Mouse (Mus musculus): ENCODE measurements around the gene Cbln1.

Cbln1 gene

DNA sequence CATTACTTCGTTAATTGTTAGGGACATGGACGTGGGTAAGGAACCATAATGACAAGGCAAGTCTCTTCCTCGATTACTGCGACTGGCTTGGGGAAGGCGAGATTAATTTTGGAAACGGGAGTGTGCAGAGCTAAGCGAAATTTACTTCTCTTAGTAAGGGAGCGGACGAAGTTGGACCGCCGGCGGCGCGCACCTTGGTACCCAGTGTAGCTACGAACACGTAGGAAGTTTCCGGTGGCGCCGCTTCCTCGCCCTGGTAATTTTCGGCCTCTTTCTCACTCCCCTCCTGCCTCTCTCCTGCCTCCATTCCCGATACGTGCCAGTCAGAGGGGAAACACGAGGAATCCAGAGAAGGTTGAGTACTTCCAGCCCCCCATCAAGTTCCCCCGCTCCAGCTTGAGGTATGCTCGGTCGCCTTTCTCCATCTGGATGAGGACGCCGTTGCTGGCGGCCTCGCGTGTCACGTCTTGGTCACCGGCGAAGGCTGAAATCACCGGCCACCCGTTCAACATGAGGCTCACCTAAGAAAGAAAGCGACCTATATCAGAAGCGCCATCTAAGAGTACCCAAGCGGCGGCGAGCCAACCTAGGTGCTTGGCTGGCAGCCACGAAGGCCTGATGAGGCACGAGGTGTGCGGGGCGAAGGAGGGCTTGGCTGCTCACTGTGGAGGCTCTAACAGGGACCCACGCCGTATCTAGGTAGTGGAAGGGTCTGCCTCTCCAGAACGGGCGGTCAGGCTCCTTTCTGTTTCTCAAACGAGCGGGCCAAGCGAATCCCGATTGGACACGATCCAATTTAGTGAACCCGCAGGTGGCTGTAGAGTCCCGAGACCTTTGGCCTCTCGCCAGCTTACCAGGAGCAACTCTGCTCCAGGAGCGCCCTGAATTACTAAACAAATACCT lies 2.2 kb downstream of the Cbln1 start:
- no peak for DNase-seq (ENCODE audit: low spot score)

DNA sequence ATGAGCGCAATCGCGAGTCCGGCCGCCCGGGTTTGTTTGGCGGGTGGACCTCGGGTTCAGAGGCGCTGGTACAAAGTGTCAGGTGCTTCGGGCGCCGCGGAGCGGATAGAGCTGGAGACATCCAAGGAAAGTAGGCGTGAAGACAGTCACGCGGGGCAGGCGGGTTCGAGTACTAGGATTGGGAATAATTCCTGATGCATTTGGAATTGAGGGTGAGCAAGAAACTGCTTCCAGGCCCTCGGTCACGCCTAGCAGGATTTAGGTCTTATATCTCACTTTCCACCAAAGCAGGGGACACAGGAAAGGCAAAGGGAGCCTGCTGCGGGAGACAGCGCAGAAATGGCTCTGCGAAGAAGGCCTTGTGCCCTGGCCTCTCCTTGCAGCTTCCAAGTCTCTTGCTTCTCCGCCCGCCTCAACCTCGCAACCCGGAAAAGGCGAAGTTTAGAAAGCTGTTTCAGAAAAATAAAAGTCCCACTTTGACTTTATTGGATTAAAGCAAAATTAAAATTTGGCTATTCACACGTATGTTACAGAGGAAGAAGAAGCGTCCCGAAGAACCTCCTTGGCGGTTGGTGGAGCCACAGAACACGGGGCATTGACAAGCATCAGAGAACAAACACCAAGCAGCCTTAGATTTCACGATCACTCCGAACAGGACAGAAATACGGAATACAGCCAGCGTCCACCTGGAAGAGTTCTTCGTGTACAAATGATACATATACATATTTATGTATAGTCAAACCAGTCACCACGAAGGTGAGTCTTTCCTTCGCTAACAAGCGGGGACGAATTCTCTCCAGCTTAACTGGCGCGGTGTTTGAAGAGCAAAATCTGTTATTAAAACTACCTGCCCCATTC lies 3.2 kb downstream of the Cbln1 start:
- no peak for DNase-seq (ENCODE audit: low spot score)

DNA sequence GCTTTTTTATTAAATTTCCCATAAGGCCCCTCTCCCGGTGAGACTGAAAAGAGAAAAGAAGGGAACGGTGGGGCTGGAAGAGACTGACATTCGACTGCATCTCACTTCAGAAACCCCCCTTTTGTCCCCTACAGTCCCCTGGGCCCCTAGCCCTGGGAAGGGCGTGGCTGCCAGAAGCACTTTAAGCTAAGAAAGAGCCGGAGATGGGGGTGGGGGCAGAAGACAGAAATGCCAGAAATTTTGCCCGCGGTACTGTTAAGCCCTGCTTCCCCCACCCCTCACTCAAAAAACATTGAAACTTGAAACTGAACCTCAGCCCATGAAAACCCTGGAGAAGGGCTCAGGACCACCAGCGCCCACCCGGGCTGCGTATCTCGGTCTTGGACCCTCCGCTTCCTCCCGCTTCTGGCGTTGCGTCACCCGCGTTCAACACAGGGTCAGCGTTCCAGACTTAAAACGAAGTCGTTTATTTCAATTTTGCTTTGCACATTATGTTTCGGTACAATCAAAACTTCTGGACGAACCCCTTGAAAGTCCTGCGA lies 3.9 kb downstream of the Cbln1 start:
- no peak for DNase-seq (ENCODE audit: low spot score)

DNA sequence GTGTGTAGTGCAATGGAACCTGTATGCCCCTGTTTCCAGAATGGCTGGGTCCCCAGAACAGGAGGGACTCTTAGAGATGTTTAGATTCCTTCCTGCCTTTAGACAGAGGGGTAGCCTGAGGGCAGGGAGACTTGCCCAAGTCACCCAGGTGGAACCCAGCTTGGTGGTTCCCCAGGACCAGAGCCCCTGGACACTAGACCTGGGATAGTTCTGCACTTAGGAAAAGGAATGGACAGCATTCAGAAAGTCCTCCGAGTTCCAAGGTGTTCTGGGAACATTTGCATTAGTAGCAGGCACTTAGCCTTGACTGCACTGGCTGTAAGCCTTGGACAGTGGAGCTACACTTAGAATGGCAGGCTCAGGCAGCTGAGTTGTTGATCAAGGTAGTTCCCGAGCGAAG lies 4.5 kb downstream of the Cbln1 start:
- no peak for DNase-seq (ENCODE audit: low spot score)

DNA sequence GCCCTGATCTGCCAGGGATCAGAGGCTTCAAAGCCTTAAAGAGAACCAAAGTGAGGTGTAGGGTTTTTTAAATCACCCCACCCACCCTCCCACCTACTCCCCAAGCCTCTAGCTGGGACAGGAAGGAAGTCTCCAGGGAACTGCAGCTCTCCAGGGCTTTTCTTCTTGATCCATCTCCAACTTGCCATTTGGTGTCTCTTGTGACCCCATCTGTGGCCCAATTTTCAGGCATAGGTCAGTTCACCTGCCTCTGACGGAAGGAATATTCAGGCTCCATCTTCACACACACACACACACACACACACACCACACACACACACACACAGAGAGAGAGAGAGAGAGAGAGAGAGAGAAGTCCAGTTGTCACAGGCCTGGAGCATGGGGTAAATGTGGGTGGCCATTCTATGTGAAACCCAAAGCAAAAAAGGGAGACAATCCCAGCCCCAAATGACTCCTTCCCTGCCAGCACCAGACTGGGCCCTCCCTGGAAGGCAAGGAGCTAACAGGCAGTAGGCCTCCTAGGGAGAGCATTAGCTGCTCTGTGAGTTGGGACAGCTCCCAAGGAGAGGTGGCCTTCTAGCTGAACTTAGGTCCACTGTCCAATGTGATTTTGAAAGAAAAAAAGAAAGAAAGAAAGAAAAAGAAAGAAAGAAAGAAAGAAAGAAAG lies 5.3 kb downstream of the Cbln1 start:
- no peak for DNase-seq (ENCODE audit: low spot score)

DNA sequence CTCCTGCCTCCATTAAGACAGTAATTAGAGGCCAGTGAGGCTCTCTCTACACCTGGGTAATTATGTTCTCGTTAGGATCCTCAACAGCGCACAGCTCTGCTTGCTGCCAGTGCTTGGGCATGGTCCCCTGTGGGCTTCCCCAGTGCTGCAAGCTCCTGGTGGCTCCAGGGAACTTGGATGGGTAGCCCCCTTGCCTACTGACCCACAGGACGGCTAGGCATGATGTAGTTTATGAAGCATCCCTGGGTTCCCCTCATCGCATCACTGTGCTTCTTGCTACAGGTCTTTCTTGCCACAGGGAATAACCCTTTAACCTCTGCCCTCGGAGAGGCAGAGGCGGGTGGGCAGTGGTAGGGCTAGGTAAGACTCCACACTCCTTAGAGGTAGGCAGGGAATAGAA lies 6.1 kb downstream of the Cbln1 start:
- no peak for DNase-seq (ENCODE audit: low spot score)

DNA sequence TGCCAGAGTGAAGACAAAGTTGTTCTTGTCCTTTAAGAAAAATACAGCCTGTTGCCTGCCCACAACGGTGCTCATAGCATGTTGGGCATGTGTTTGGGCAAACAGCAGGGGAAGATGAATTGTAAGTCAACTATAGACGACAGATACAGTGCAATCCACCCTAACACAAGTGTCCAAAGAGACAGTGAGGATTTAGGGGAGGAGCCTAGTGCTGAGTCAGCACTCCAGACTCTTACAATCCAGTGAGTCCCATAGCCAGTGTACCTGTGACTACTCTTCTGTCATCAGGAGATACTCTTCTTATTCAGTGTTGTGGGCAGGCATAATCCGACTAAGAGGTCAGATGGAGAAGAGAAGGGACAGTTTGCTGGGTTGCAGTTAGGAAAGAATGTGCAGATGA lies 8.0 kb downstream of the Cbln1 start:
- no peak for DNase-seq (ENCODE audit: low spot score)

DNA sequence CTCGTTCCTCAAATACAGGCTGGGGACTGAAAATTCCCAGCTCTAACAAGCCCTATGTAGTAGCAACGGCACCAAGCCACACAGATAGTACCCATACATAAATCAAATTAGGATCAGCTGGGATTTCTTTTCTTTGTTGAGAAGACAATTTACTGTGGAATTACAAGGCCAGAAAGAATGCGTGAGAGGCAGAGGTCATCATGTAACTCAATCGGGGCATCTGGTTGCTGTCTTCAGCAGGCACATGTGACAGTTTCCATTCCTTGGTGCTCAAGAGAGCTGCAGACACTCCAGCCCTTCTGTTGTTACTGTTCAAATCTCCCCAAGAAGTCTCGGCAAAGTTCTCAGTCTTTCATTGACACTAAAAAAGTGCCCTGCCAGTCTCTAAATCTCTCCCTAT lies 10.6 kb downstream of the Cbln1 start:
- no peak for DNase-seq (ENCODE audit: low spot score)

DNA sequence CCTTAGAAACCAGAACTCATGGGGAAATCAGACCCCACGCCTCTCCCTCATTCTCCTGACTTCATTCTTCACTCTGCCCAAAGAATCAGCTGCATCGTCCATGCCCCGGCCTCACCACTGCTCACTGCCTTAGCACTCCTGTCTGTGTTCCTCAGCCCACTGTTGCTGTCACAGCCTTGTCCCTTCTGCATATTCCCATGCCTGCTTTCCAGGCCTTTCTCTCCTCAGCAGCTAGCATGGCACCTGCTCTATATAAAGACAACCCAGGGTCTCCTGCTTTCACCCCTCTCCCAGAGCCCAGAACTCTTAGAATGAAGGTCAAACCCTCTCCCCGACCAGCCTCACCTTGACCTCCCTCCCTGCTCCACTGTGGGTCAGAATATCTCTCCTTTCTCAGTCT lies 15.5 kb downstream of the Cbln1 start:
- DNase-seq (ENCODE audit: low spot score) = no peak

DNA sequence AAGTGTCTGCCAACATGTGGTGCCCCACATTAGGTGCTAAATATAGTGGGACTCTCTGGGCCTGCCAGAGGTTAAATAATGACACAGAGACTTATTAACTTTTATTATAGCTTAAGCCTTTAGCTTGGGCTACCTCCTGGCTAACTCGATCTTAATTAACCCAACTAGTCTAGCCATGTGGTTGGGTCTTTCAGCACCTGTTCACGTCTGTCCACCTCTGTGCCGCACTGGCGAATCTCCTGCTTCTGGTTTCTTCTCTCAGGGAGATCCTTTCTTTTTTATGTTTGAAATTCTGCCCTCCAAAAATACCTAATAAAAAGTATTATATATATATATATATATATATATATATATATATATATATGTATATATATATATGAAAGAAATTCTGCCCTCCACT lies 19.6 kb downstream of the Cbln1 start:
- no peak for DNase-seq (ENCODE audit: low spot score)

DNA sequence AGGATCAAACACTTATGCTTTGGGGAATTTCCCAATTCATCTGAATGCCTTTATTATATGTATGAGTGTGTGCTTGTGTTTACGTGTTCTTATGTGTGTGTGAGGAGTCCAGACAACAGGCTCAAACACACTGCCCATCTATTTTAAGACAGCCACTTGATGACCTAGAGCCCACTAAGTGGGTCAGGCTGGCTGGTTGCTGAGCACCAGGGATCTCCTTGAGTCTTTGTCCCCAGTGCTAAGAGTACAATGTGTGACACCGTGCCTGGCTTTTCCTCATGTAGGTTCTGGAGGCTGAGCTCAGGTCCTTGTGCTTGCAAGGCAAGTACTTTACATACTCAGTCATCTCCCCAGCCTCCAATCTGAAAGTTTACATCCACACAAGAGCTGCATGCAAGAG lies 20.7 kb downstream of the Cbln1 start:
- DNase-seq (ENCODE audit: low spot score) = no peak

DNA sequence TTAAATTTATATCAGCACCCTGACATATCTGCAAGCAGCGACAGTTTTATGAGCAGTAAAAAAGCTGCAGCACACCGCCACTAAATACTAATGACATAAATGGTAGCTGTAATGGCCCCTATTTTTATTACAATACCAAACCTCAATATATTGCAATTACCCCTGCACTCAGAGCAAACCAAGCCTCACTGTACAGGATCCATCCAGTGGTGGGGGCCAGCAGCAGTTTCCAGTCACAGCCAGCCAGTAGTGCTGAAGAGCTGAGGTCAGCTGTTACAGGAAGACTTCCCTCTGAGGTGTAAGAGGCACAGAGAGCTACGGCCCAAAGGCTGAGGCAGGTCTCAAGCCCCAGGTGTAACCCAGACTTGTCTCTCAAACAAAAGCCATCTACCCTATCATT lies 37.8 kb downstream of the Cbln1 start:
- DNase-seq (ENCODE audit: low spot score) = no peak

DNA sequence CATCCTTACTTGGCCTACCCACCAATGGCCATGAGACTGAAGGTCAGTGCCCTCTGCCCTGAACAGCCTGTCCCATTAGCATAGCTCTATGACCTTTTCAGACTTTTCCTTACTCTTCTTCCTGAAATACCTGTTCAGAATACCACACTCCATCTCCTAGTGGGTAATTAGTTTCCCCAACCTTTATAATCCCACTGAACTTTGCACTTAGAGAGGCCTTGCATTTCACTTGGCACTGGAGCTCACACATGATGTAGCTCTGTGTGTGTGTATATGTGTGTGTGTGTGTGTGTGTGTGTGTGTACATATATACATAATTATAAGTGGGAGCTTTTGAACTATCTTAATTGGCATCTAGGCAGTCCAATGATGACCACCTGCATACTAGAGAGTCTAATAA lies 45.2 kb downstream of the Cbln1 start:
- no peak for DNase-seq (ENCODE audit: low spot score)

DNA sequence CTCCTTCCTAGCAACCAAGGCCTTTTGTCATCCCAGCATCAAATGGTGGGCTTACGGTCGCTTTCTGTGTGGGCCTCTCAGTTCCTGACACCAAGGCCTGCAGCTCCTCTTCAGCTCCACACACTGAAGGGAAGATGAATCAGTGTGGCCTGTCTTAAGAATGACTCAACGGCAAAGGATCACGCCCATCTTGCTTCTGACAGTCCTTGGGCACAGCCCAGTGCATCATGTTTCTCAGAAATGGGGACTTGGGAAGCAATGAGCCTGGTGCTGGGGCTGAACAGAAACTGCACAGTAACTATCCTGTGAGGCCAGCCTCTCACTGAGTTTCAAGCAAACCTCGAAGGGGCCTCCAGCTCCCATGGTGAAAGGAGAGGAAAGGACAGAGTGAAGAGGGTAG lies 47.7 kb downstream of the Cbln1 start:
- DNase-seq (ENCODE audit: low spot score) = no peak

DNA sequence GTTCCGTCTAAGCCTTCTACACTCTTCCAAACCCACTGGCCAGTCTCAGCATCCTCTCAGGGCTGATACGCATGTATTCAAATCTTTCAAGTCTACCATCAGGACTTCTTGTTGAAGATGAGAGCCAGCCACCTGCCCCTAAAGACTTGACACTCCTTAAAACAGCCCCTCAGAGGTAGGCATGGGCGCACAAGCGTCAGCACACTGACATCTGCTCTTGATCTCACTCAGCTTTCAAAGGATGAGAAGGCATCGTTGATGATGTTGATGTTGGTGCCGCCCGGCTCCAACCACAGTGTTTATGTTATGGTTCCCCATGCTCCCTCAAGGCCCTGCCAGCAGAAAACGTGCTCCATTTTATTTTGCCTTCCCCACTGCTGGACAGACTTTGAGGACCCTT lies 50.7 kb downstream of the Cbln1 start:
- DNase-seq (ENCODE audit: low spot score) = no peak

Data from urinary bladder, postnatal 25 days (tissue).